Mouse (Mus musculus): ENCODE data around the gene Slc31a2.
"Not testable (repeated sequence)": the region's sequence is repeated elsewhere in the genome, so short reads cannot be mapped to it uniquely, and the experiment has no call there.

Slc31a2 gene

DNA sequence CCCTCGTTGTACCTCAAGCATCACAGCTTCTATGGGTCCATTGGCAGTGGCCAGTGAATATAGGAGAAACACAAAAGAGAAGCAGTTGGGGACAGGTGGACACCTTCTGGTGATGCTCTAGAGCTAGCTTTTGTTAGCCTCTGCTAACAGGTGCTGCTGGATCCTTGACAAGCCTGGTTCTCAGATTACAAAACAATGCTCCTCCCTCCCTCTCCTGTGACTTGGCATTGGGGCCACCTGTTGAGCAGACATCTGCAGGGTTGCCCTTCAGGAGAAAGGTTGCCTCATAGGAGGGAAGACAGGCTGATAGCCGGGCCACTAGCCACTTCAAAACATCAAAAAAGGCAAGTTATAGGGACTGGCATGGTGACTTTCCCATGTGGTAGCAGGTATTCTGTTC is at the start of gene Slc31a2:
Gene Slc31a2 (plus strand): TSS at position 287 of the 400 bp plus-strand sequence.
- in situ Hi-C loops (cut with MboI; ENCODE audit: low sequenced_read_pairs) = no loop called here

DNA sequence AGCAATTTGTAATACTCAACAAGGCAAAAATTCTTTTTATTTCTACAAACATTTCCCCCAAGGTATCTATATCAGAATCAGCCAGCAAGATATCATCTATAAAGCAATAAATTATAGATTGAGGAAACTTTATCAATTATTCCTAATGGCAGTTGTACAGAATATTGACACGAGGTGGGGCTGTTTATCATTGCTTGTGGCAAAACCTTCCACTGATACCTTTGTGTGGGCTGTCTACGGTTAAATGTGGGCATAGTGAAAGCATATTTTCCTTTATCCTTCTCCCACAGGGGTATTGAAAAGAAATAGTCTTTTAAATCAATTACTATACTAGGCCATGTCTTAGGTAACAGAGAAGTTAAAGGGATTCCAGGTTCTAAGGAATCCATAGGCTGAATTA is 48.9 kb upstream of the Slc31a2 start:
- in situ Hi-C loops (cut with MboI; ENCODE audit: low sequenced_read_pairs) = no loop called here

DNA sequence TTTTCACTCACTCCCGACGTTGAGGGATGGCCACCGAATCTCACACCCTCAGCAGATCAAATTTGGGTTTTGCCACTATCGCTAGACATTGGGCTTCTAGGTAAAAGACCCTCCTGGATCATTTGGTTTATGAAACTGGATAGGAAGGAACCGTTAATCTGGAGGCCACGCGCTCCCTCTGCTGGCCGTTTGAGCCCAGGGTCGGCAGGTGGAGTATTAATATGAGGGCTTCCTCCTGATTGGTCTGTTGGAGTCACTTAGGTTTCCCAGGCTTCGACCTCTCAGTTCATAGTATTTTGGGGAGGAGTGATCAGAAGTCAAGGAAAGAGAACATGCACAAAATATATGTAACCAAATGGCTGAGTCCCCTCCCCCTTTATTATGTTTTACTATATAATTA is 34.0 kb upstream of the Slc31a2 start:
- in situ Hi-C loops (cut with MboI; ENCODE audit: low sequenced_read_pairs) = no loop called here

DNA sequence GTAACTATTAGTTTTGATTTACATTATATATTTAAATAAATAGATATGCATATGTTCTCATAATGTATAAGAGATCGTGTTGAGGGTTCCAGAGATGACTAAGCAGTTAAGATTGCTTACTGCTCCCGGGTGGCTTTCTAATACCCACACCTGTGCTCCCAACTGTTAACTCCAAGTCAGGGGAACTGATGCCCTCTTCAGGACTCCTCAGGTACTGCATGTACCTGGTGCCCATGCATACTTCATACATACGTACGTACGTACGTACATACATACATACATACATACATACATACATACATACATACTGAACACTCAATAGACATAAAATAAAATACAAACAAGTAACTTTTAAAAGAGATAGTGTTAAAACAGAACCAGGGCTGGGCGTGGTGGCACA is 32.9 kb upstream of the Slc31a2 start:
- in situ Hi-C loops (cut with MboI; ENCODE audit: low sequenced_read_pairs) = no loop called here

DNA sequence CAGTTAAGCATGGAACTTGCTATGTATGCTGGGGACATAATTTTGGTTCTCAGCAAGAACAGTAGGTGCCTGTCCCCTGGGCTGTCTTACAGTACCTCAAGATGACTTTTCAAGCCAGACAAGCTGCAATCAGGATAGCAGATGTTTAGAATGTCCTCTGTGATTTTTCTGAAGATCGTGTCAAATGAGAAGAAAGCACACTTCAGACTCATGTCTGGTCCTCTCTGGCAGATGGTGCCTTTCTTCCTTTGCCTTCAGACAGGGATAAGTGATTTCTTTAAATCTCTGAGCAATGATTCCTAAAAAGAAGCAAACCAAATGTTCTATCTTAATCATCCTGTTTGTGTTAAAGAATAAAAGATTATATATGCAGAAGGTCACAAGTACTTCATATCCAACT is 32.2 kb upstream of the Slc31a2 start:
- in situ Hi-C loops (cut with MboI; ENCODE audit: low sequenced_read_pairs) = no loop called here

DNA sequence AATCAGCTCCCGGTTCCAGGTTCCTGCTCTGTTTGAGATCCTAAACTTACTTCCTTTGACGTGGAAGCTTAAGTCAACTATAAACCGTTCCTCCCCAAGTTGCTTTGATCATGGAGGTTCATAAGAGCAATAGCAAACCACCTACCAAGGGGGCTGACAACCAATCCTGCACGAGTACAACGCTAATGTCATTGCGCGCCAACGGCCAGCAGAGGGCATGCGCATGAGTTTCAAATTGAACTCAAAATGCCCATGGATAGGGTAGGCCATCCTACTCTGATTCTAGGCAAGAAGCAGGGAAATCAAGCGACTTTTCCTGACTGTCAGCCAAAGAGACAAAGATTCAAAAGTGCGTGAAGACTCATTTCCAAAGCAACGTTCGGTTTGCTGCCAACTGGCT is 31.6 kb upstream of the Slc31a2 start, which contains the start of gene Zfp37:
Gene Zfp37 (minus strand): TSS at position 279 of the 400 bp plus-strand sequence.
- in situ Hi-C loops (cut with MboI; ENCODE audit: low sequenced_read_pairs) = no loop called here

DNA sequence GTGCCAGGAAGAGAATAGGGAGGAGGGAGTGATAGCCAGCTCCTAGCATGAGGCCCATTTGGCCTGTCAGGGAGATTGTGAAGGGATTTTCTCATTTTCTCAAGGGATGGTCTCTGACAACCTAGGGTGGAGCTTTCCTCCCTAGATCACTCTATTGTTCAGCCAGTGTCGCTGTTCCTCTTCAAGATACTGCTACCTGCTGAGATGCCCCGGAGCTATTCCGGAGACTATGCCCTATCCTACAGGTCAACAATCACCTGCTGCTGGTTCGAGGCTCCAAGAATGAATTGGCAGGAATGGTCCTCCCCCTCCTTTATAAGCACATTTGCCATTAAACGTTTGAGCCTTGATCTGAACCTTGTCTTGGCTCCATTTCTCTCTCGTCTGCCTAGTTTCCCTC is 21.8 kb upstream of the Slc31a2 start:
- in situ Hi-C loops (cut with MboI; ENCODE audit: low sequenced_read_pairs) = no loop called here

DNA sequence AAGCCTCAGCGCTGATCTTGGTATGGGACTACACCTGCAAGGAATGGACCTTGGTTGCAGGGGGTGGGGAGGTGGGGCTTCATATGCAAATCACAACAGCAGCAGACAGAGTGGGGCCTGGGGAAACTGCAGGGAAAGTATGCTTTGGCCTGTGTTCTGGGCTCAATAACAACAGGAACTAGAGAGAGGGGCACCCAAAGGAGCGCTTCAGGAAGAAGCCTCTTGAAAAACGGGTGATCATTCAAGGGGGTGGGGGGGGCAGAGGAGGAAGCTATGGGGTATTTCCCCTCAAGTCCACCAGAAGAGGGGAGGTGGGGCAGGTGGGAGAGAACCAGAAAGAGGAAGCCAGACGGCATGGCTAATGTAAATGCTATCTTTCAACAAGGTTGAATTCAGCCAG is 14.0 kb upstream of the Slc31a2 start:
- in situ Hi-C loops (cut with MboI; ENCODE audit: low sequenced_read_pairs) = no loop called here

DNA sequence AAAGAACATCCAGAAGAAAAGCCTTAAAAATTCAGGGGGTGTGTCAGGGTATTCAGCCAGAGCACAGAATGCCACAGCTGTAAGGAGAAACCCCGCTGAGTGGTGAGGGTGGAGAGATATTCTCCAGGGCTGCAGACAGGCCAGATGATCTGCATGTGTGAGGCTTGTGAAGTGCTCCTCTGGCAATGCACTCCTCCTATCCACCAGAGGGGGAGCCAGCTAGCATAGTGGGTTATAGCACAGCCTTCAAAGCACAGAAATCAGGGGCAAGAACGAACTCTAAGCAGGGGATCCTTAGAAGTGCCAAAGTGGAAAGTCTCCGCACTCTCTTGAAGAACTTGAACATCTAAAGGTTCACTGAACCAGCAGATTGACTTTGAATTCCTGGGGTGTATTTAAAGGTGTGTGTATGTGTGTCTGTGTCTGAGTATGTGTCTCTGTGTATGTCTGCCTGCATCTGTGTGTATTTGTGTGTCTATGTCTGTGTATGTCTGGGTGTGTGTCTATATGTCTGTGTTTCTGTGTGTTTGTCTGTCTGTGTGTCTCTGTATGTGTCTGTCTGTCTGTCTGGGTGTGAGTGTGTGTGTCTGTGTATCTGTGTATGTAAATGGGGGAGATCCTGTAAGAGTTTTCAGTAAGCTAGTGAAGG is 11.3 kb upstream of the Slc31a2 start:
- in situ Hi-C loops (cut with MboI; ENCODE audit: low sequenced_read_pairs) = no loop called here

DNA sequence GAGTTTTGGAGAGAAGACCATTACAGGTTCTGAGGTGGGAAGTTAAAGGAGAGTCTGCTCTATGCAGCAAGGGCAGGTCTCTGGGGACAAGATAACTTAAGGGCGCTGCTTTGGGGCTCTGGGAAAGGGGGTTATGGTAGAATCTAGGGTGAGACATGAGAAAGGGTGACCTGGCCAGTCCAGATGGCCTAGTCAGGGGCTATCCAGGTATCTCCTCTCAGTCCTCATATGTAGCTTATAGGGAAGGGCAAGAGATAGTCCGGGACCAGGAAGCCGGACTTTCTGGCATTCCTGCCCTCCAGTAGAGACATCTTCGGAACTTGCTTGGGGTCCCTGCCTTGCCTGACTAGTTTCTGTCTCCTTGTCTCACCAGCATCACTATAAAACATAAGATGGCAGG is 10.6 kb upstream of the Slc31a2 start:
- in situ Hi-C loops (cut with MboI; ENCODE audit: low sequenced_read_pairs) = no loop called here

DNA sequence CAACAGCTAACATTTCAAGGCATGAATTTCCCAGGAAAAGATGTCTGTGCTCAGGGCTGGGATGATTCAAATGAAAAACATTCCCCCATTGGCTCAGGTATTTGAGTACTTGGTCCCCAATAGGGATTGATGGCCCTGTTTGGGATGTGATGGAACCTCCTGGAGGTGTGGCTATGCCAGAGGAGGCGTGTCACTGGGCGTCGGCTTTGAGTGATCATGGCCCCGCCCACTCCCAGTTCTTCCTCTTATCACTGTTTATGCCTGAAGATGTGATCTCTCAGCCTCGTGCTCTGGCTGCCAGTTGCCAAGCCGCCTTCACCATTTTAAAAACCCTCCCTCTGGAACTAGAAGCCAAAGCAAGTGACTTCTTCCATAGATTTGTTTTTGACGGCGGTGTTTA is 7.8 kb upstream of the Slc31a2 start:
- in situ Hi-C loops (cut with MboI; ENCODE audit: low sequenced_read_pairs) = no loop called here

DNA sequence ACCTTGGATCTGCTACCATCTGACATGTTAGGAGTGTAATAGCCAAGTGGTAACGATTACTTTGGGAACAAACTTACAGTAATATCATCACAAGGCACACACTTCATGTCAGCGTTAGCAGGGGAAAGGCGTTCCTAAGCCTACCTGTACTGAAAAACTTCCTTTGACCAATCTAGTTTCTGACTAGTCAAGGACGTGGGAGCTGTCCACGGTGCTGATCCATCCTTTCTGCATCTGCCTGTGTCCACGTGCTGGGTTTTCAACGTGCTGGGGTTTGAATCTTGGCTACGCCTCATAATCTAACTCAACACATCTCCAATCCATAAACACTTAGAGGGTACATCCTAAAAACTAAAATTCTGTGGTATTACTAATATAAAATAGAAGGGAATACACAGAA is 5.4 kb upstream of the Slc31a2 start:
- in situ Hi-C loops (cut with MboI; ENCODE audit: low sequenced_read_pairs) = no loop called here

DNA sequence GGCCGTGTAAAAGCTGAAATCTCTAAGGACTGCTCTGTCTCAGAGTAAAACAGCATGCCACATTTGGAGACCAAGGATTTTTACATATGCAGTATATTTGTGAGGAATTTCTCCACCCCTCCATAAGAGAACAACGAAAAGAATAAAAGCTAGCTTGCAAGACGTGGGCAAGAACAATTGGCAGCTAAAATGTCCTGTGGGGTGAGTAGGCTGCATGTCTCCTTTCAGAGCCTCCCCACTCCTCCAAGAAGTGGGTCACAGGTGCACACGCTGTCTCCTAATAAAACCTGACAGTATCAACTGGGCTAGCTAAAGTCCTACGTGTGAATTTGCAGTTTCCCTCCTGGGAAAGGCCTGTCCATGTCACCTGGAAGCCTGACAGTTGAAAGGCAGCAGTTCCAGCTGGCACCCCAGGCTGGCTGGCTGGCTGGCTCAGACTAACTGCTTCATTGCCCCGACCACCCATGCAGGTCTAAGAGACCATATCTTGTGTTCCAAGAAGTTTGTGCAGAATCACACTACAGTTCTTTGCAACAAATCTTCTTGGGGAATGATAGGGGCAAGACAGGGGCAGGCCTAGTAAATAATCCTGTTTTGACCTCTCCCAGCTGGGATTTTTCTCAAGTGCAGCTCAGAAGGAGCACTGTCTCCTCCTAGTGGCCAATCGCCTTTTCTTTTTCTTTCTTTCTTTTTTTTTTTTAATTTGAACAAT is 927 bp downstream of the Slc31a2 start:
- in situ Hi-C loops (cut with MboI; ENCODE audit: low sequenced_read_pairs) = no loop called here

DNA sequence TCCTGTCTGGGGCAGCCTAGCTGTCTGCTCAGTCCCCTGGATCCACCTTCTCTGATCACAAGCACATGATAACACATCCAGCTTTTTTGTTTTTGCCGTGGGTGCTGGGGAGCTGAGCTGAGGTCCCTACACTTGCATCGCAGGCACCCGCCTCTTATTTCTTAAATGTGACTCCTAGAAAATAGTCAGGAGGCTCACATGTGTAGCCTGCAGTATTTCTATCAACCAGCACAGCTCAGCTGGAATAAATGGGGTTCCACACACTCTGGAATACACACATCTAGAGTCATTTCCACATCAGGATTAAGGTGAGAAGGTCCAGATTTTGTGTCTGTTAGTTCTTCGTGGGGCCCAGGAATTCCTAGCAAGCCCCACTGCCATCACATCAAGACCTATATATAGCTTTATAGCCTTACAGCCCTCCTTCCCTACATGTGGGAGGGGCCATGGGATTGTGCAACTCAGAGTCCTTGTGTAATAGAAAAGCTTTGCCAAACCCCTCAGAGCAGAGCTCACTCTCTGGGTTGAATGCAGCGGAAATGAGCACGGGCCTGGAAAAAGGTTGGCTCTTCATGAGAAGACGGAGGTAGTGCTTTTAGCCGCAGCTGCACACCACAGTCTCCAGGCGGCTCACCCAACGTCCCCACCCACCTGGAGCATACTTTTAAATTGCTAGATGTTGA is 2.9 kb downstream of the Slc31a2 start:
- in situ Hi-C loops (cut with MboI; ENCODE audit: low sequenced_read_pairs) = no loop called here

DNA sequence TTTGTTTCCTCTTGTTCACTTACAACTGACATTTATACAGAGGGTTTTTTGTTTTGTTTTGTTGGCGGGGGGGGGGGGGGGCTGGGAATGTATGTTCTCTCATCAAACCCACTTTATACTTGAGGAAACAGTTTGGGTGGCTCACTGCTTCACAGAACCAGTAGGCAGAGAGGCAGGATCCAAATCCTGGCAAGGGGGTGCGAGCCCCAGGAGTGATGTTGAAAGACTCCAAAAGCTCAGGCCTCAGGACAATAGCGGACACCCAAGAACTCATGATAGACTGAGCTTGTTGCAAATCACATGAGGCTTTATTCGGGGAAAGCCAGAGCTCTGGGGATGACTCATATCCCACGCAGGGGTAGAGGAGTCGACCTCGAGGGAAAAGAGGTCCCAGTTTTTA is 3.7 kb downstream of the Slc31a2 start:
- in situ Hi-C loops (cut with MboI; ENCODE audit: low sequenced_read_pairs) = not testable (repeated sequence)

DNA sequence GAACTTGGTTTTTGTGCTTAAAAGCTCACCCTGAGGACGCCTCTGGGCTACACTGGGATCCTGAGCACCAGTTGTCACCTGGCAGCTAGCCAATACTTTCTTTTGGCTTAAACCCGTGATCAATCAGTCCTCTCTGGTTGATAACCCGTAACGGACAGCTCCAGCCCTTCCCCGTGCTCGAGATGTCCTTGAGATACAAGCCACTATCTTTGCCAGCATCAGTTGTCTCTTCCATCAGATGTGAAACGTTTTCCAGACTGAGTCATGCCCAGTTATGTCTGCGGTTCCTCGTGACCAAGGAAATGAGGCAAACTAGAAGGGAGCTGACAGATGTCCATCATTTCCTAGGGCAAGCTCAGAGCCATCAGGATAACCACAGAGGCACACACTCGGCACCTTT is 4.7 kb downstream of the Slc31a2 start:
- in situ Hi-C loops (cut with MboI; ENCODE audit: low sequenced_read_pairs) = no loop called here

DNA sequence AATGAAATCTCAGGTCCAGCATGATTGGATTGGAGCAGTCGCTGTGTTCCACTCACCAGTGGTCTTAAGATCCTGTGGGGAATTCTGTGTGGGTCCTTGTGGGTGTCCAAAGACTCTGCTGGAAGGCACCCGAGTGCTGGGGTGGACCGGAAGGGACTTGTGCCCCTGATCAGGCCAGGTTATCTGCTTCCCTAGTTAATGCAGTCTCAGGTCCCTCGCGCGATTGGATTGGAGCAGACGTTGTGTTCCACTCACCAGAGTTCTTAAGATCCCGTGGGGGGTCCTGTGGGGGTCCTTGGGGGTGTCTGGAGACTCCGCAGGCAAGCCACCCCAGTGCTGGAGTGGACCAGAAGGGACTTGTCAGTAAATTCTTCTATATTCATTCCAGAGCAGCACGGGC is 10.3 kb downstream of the Slc31a2 start:
- in situ Hi-C loops (cut with MboI; ENCODE audit: low sequenced_read_pairs) = no loop called here

DNA sequence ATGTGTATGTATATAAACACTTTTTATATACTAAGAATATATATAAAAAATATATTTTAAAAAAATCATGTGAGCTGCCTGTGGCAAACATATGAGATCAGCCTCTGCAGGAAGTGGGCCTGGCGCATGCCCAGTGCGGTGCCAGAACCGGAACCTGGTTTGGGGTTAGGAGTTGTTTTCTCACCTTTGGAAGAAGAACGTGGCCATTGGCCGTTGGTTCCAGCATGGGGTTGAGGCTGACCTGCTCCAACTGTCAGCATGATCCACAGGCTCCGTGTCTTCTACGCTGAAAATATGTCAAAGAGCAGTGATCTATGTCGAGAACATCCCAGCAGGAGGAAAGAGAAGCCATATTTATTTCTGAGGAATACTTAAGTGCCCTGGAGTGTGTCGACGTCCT is 11.6 kb downstream of the Slc31a2 start:
- in situ Hi-C loops (cut with MboI; ENCODE audit: low sequenced_read_pairs) = no loop called here

DNA sequence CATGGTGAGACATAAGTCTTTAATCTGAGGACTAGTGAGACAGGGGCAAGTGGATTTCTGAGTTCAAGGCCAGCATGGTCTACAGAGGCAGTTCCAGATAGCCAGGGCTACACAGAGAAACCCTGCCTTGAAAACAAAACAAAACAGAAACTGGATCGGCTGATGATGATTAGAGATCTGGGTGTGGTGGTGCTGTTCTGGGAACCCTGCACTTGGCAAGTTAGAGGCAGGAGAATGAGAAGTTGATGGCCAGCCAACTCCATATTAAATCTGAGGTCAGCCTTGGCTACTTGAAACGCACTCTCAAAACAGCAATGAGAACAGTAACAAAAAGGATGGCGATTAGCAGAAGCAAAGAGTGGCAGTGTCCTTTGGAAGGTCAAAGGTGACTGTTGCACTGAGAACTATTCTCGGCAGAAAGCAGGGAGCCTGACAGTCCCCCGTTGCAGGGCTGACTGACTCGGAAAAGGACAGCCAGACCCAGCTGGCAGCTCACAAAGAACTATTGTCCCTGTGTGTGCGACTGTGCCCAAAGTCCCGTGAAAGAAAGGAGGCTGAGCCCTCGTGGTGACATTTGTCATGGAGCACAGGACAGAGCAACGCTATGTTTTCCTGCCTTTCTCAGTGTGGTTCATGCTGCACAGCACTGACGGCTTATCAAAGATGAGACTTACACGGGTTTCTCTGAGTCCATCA is 12.6 kb downstream of the Slc31a2 start:
- in situ Hi-C loops (cut with MboI; ENCODE audit: low sequenced_read_pairs) = no loop called here

DNA sequence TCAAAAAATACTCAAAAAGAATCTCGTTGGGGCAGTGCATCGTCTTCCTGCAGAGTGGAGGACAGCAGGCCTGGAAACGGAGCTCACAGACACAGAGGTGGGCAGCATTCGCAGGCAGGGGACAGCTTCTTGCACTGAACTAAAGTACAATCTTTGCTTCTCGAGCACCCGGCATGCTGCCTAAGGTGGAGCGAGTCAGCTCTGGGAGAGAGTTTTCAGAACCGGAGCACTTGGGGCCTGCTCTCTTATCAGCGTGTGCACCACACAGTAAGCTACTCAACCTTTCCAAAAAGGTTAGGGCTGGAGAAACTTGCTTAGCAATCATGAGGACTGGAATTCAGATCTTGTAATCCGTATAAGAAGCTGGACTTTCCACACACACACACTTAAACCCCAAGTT is 14.3 kb downstream of the Slc31a2 start:
- in situ Hi-C loops (cut with MboI; ENCODE audit: low sequenced_read_pairs) = no loop called here

DNA sequence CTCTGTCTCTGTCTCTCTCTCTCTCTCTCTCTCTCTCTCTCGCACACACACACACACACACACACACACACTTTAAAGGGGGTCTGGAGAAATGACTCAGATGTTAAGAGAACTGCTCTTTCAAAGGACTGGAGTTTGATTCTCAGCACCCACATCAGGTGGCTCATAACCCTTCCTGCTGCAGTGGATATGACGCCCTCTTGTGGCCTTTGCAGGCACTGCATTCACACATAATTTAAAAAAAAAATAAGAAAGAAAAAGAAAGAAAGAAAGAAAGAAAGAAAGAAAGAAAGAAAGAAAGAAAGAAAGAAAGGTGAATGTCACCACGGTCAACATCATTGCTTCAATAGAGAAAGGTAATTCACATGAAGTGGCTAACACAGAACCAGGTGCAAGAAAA is 14.9 kb downstream of the Slc31a2 start:
- in situ Hi-C loops (cut with MboI; ENCODE audit: low sequenced_read_pairs) = no loop called here

DNA sequence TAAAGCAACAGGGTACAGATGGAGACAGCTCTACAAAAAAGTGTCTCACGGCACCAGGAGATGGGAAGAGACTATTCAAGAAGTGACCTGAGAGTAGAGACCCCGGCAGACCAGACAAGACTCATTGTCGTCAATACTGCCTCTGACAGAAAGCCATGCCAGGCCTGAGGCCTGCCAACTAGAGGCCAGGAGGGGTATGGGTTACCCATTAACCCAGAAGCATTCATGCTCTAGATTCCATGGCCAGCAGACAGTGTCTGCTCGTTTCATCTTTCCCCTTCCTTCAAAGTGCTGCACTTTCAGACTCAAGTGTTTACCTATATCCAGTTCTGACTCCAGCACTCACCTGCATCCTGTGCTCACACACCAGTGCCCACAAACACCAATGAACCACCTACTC is 15.7 kb downstream of the Slc31a2 start:
- in situ Hi-C loops (cut with MboI; ENCODE audit: low sequenced_read_pairs) = no loop called here
